Mouse (Mus musculus): ENCODE measurements around the gene Pms2. TPM values are rescaled to one million over a fixed set of nuclear protein-coding genes. Genes with fewer than 3 reads are reported as not detected.
A peak's percentile ranks its signal among the peaks of the same experiment; 100 is the strongest.

Gene Pms2
- 10 to 100 TPM; 11.0 to 15.4 TPM for total RNA-seq (2021)
- long read RNA-seq, experiment 1, full-length matches to known transcripts: 7 of 17 reads
- long read RNA-seq, experiment 1, partial matches to known transcripts: 1 of 17 reads
- long read RNA-seq, experiment 1, other reads (novel, unspliced or antisense): 9 of 17 reads
- long read RNA-seq, experiment 2, full-length matches to known transcripts: 8 of 12 reads
- long read RNA-seq, experiment 2, partial matches to known transcripts: 0 of 12 reads
- long read RNA-seq, experiment 2, other reads (novel, unspliced or antisense): 4 of 12 reads

- peak; percentile 83 to 93 for DNase-seq (ENCODE audit: low spot score in 2 of 2)
These were observed at the start of gene Pms2, which contains the start of gene Aimp2 for GRCm38 (mm10) chr5:143909417-143910400. Gene Pms2, plus strand, starts transcription at chr5:143909964. Gene Aimp2, minus strand, starts transcription at chr5:143909847.

DNA sequence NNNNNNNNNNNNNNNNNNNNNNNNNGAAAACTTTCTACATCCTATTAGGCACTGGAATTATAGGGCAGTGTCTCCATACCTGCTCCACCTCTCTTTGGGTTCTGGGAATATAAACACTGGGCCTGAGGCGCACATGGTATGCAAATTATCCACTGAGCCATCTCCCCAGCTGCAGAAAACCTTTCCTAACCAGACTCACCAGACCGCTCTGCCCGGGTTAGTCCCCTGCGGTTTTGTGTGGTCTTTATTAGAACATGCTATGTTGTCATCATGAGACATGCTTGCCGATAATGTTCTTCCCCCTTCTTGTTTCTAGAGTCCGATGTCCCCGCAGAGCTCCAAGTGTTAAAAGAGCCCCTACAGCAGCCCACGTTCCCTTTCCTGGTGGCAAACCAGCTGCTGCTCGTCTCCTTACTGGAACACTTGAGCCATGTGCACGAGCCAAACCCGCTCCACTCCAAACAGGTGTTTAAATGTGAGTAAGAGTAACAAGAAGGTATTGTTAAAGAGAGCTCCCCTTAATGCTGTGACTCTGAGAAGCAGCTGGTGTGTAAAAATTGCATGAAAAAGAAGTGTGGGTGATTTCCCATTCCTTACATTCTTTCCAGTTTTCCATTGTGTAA lies 38.1 kb upstream of the Pms2 start:
- no peak for DNase-seq (ENCODE audit: low spot score in 2 of 2)

DNA sequence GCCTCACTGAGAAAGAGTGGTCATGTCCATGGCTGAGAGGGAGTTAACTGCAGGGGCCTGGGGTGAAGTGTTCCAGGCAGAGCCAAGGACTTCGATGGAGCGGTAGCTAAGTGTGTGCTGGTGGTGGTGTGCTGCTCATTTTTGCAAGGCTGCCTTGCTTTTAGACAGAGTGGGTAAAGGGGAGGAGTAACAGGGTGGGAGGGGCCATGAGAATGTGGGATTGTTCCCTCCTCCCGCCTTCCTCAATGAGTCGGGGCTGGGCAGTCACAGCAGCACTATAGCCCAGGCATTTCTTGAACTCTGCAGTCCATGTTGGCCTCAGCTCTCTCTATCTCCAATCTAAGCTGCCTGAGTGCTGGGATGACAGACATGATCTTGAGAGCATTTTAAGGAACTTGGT lies 35.2 kb upstream of the Pms2 start:
- DNase-seq (ENCODE audit: low spot score in 2 of 2): no peak

DNA sequence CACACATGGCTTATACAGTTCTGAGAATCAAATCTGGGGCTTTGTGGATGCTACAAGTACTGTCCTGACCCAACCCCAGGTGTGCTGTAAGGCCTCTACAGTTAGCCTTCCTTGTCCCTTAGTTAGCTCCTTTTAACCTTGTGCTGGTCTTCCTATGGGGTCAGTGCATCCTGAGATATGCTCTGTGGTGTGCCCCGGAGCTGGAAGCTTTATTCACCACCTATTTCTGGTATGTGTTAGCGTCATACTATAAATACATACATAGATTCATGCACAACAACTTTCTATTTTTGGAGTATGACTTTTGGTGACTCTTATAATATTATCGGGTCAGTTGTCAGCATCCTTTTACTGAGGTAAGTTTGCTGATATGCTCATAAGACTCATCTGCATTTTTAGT lies 24.5 kb upstream of the Pms2 start:
- DNase-seq (ENCODE audit: low spot score in 2 of 2): no peak

- no peak for DNase-seq (ENCODE audit: low spot score in 2 of 2)
These were observed 19.0 kb upstream of the Pms2 start for GRCm38 (mm10) chr5:143890741-143891140.

DNA sequence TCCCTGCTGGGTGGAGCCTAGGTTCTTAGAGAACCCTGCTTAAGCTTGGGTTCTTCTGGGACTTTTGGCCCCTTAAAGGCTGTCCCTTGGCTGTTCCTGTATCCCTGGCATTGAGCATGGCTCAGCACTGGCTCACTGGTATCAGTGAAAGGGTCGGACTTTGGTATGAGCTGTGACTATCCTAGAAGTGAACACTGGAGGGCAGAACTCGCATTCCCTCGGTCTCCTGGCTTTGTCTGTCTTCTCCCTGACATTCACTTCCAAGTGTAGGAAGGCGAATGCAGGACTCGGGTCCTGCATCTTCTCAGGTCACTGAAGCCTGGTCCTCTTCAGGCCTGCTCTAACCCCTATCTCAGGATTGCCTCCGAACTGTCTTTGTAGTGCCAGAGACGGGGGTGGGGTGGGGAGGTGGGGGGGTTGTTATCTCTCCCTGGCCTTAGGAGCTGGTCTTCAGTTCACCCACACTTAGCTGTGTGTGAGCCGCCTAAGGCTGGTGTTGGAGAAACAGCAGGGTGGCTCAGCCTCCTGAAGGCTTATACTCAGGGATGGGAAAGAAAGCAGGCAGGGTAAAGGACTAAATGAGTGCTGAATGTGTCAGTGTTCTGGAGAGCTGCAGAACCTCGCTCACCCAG lies 17.4 kb upstream of the Pms2 start:
- DNase-seq (ENCODE audit: low spot score in 2 of 2): no peak

- DNase-seq (ENCODE audit: low spot score in 2 of 2): no peak
These were observed 16.4 kb upstream of the Pms2 start for GRCm38 (mm10) chr5:143893396-143893795.

DNA sequence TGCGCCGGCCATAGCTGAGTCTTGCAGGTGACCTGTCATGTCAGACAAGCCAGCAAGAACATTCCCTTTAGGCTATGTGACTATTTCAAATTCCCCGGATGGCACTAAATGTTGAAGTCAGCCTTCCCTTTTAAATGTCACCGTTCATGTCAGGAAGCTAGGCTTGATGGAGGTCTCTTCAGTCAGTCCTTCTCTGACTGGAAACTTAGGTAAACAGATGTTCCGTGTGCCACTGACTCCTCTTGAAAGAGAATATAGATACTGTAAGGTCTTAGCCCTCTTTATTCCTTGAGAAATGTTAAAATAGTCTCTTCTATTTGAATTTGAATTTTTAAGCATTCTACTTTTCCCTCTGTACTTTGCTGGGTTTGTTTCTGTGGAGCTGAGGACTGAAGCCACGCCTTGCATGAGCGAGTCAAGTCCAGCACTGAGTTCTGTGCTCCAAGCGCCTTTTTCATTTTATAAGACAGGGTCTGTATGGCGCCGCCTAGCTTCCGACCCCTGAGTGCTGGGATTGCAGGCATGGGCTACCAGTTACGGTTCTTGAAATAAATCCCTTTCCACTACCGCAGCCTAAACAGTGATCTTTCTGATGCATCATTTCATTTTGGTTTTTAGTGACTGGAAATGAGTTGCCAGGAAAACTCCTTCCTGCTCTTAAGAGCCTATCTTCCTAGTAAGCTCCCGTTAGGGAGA lies 12.0 kb upstream of the Pms2 start, which contains the start of gene Ankrd61:
TSS of gene Ankrd61 (minus strand) at position 51 of the 696 bp plus-strand sequence.
- DNase-seq (ENCODE audit: low spot score in 2 of 2): no peak

DNA sequence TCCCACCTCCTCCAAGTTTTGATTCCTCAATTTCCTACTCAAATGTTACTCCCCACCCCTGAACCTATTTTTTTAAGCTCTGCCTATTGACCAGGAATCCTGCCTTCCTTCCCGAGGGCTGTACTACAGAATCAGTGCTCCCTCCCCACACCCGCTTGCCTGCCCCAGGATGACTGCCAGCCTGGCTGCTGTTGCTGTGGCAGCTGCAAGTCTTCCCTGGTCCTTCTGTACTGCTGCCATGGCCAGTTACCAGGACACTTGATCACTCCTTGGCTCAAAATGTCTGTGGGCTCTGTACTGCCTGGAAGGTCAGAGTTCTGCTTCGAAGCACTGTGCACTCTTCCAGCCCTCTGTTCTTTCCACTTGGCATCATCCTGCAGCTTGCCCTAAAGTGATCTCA lies 7.7 kb upstream of the Pms2 start:
- DNase-seq (ENCODE audit: low spot score in 2 of 2): peak in 1 of 2 experiments; percentile 70

DNA sequence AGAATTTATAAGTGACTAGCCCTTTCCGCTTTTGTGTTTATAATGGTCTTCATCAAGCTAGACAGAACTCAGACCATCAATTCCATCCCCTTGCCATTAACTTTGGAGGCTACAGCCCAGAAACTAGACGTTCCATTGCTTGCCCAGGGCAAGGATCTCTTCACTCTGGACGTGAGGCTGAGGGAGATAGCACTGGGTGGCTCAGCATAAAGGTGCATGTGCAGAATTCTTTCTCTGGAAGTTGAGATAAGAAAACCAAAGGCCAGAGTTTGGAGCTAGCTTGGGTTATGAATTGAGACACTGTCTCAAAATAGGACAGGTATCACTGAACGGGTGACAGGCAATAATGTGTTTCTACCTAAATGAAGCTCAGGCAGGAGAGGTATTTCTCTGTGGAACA lies 6.0 kb upstream of the Pms2 start:
- DNase-seq (ENCODE audit: low spot score in 2 of 2): no peak

DNA sequence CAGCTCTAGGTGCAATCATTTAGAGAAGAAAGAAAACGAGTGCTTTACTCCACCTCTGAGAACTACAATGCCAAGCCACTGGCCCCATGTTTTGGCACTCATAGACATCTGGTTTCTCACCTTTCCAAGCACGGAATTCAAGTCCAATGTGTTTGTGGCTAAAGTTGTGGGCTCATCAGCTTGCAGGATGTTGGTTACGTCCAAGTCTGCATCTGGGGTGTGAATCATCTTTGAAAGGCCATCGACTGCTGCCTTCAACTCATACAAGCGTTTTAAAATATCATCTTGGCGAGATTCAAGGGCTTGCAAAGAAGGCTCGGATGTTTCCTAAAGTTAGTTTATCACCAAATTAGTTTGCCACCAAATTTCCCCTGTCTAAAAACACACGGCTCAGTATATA lies 3.3 kb upstream of the Pms2 start:
- DNase-seq (ENCODE audit: low spot score in 2 of 2): no peak

GRCm38 (mm10) chr5:143908926-143909325 lies 838 bp upstream of the Pms2 start:
- DNase-seq (ENCODE audit: low spot score in 2 of 2): no peak

GRCm38 (mm10) chr5:143916221-143916620 lies 6.5 kb downstream of the Pms2 start:
- no peak for DNase-seq (ENCODE audit: low spot score in 2 of 2)

- DNase-seq (ENCODE audit: low spot score in 2 of 2): peak in 1 of 2 experiments; percentile 36
These were observed 7.7 kb downstream of the Pms2 start for GRCm38 (mm10) chr5:143917418-143917817.

GRCm38 (mm10) chr5:143918120-143918519 lies 8.4 kb downstream of the Pms2 start:
- no peak for DNase-seq (ENCODE audit: low spot score in 2 of 2)

DNA sequence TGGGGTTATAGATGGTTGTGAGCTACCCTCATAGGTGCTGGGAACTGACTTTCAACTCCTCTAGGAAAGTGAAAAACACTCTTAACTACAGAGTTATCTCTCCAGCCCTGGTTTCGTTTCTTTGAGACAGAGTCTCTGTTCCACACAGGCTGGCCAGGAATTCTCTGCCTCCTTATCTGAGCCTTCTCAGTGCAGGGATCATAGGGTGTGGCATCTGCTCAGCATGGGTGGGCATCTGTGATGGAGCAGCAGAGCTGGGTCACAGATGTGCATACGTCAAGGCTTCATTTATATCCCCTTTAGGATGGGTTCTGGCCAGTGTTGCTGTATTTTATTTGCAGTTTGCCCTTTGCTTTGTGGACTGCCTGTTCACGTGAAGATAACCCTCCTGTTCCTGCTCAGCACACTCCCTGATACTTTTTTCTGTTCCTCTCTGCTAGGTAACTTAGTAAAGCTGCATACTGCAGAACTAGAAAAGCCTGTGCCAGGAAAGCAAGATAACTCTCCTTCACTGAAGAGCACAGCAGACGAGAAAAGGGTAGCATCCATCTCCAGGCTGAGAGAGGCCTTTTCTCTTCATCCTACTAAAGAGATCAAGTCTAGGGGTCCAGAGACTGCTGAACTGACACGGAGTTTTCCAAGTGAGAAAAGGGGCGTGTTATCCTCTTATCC lies 15.2 kb downstream of the Pms2 start:
- DNase-seq (ENCODE audit: low spot score in 2 of 2): no peak

- DNase-seq (ENCODE audit: low spot score in 2 of 2): no peak
These were observed 18.1 kb downstream of the Pms2 start, which contains the start of gene Gm42421 for GRCm38 (mm10) chr5:143927875-143928274. Gene Gm42421, plus strand, starts transcription at chr5:143928175.

DNA sequence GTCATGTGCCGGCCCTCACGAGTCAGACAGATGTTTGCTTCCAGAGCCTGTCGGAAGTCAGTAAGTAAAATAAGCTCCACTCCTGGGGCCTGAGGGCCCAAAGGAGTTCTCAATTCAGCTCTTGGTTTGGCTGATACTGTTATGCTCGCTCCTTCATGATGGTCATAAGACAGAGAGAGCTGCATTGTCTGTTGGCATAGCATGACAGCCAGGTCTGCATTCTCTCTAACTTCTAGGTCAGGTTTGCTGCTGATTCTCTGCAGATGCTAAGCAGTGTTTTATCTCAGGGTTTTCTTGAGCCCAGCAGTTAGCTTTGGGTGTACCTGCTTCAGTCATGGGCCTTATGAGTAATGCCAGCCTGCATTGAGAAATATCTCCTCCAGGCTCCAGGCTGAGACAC lies 19.5 kb downstream of the Pms2 start:
- no peak for DNase-seq (ENCODE audit: low spot score in 2 of 2)

GRCm38 (mm10) chr5:143930656-143931055 lies 20.9 kb downstream of the Pms2 start:
- DNase-seq (ENCODE audit: low spot score in 2 of 2): no peak

Data from gastrocnemius, postnatal 4 days (tissue).